Mouse (Mus musculus) lung, postnatal 0 days (tissue): ENCODE results near the gene Sash1.

Experiments used
- CTCF ChIP-seq: IDR thresholded peaks from 2 replicates; pipeline ENCODE4 v1.5.1; 2016; ENCODE audit warnings: antibody characterized with exemption, mild to moderate bottlenecking
- EP300 ChIP-seq: IDR thresholded peaks from 2 replicates; pipeline ENCODE4 v1.6.1; 2016; ENCODE audit warnings: antibody characterized with exemption, mild to moderate bottlenecking, control low read depth

GRCm38 (mm10) chr10:8915755-8916154 is 29.9 kb upstream of the Sash1 start:
- TF ChIP-seq EP300, result no peak
- no peak for TF ChIP-seq CTCF
